Mouse (Mus musculus) megakaryocyte, embryonic 14.5 days (primary cell): Measurements from ENCODE around the gene Fev. TPM values are rescaled to one million over a fixed set of nuclear protein-coding genes. Genes with fewer than 3 reads are reported as not detected.

Source experiments
- H3K27me3 ChIP-seq: replicated peaks from 2 replicates; pipeline ENCODE3; 2012; ENCODE audit warnings: inconsistent platforms
- H3K36me3 ChIP-seq: replicated peaks from 2 replicates; pipeline ENCODE3; 2012; ENCODE audit warnings: low read length, inconsistent platforms, mixed read lengths
- H3K4me1 ChIP-seq: 2 replicates; pipeline ENCODE4 v1.6.1; 2012; ENCODE audit warnings: inconsistent platforms
- H3K4me3 ChIP-seq: replicated peaks from 2 replicates; pipeline ENCODE3; 2012; ENCODE audit warnings: moderate library complexity, mild to moderate bottlenecking, inconsistent platforms
- H3K9me3 ChIP-seq: 2 replicates; pipeline ENCODE4 v1.6.1; 2012; ENCODE audit warnings: inconsistent platforms
- FLI1 ChIP-seq: IDR thresholded peaks from 2 replicates; pipeline ENCODE4 v1.6.1; 2012; ENCODE audit warnings: low read length, inconsistent platforms, mixed read lengths
- GATA1 ChIP-seq: IDR thresholded peaks from 3 replicates; pipeline ENCODE4 v1.6.1; 2012; ENCODE audit warnings: mixed read lengths, low read length, inconsistent platforms, borderline replicate concordance
- polyA plus RNA-seq: library from polyadenylated mRNA; stranded (reverse); fragments of >175 nt; gene quantifications from 2 replicates; pipeline ENCODE4 v1.2.3, GENCODE M21; 2012; ENCODE audit warnings: low replicate concordance; ENCODE audit not compliant: insufficient read depth

The Fev gene
- polyA plus RNA-seq, 1 experiment: not detected

DNA sequence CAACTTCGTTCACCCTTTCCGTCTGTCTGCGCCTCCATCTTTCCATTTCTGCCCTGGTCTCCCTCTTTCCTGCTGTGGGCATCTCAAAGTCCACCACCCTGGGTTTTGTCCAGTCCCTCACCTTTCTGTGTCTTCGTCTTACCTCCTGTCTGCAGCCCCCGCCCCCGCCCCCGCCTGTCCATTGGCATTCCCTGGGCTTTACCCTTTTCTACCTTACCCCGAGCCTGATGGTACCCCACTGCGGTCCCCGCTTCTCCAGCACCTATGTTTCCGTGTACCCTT lies 28.8 kb downstream of the Fev start:
- Histone ChIP-seq H3K9me3 (0 out of 2 replicates have a peak, but pooled peaks cover 9% of the 10 kb centered on the region), H3K27me3 (peaks cover 96% of the 10 kb centered on the region), H3K36me3 (no peaks in the 10 kb centered on the region), H3K4me1 (peaks cover 29% of the 10 kb centered on the region), H3K4me3 (no peak overlapping the region)
- TF ChIP-seq GATA1: no peak
- TF ChIP-seq FLI1: no peak

DNA sequence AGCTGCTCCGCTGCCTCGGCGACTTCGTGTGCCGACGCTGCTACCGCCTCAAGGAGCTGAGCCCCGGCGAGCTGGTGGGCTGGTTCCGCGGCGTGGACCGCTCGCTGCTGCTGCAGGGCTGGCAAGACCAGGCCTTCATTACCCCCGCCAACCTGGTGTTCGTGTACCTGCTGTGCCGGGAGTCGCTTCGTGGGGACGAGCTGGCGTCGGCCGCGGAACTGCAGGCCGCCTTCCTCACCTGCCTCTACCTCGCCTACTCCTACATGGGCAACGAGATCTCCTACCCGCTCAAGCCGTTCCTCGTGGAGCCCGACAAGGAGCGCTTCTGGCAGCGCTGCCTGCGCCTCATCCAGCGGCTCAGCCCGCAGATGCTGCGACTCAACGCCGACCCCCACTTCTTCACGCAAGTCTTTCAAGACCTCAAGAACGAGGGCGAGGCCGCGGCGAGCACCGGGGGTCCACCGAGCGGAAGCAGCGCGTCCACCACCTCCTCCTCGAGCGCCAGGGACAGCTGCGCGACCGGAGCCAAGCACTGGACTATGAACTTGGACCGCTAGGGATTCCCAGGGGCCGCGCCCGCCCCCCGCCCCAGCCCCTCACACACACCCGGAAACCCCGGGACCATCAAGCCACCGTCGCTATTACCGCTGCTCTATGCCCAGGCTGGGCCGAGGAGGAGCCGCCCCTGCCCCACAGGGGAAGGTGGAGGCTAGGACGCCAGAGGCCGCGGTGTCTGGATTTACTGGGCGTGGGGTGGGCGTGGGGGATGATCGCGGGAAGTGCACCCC lies 29.4 kb downstream of the Fev start:
- Histone ChIP-seq H3K4me3 (peak overlapping the region; percentile 62), H3K4me1 (peaks cover 29% of the 10 kb centered on the region), H3K27me3 (peaks cover 98% of the 10 kb centered on the region), H3K36me3 (no peaks in the 10 kb centered on the region), H3K9me3 (0 out of 2 replicates have a peak, but pooled peaks cover 9% of the 10 kb centered on the region)
- TF ChIP-seq FLI1 (no peak), GATA1 (no peak)

- Histone ChIP-seq H3K4me1 (peaks cover 29% of the 10 kb centered on the region), H3K27me3 (peaks cover 99% of the 10 kb centered on the region), H3K9me3 (0 out of 2 replicates have a peak, but pooled peaks cover 9% of the 10 kb centered on the region), H3K36me3 (no peaks in the 10 kb centered on the region), H3K4me3 (peak overlapping the region; percentile 59)
- no peak for TF ChIP-seq GATA1
- no peak for TF ChIP-seq FLI1
Observed at GRCm38 (mm10) chr1:74855156-74855555, 30.1 kb downstream of the Fev start.

DNA sequence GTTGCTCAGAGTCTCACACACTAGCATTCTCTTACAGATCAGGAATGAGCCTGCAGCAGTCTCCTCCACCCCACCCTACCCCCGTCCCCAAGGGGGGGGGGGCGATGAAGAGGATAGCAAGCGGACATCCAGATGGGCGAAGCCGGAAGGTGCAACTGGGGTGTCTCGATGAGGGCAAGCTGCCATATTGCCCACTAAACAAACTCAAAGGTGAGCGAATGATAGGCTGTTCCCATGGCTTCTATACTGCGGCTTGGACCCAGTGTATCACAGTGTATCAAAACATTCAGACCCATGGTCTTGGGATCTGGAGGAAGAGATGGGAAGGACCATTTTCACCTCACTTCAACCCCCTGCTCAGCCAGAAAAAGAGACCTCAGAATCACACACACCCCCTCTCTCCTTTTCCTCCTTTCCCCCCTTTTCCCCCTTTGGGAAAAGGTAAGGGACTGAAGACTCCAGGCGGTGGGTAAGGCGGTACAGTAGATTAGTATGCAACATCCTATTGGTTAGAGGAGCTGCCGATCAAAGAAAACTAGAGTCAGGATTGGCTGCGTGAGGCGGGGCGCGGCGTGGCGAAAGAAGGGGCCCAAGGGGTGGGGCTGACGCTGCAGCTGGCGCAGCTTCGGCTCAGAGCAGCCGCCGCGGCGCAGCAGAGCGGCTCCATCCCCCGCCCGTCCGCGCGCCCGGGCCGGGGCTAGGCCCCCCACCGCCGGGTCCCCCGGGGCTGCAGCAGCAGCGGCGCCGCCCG lies 30.7 kb downstream of the Fev start, which contains the start of gene Cdk5r2:
TSS of gene Cdk5r2 (plus strand) at position 629 of the 751 bp plus-strand sequence.
- Histone ChIP-seq H3K4me3 (peak within 1 kb of the TSS; percentile 62), H3K9me3 (0 out of 2 replicates have a peak, but pooled peaks cover 9% of the 10 kb centered on the region), H3K4me1 (peaks cover 29% of the 10 kb centered on the region), H3K36me3 (no peaks in the 10 kb centered on the region), H3K27me3 (peaks cover 98% of the 10 kb centered on the region)
- TF ChIP-seq FLI1 (no peak), GATA1 (no peak)

- peaks cover 87% of the 10 kb centered on the region for H3K27me3 ChIP-seq
- H3K36me3 ChIP-seq: no peaks in the 10 kb centered on the region
- 0 out of 2 replicates have a peak, but pooled peaks cover 9% of the 10 kb centered on the region for H3K9me3 ChIP-seq
- TF ChIP-seq GATA1 (no peak), FLI1 (no peak)
- no peak overlapping the region for H3K4me3 ChIP-seq
- H3K4me1 ChIP-seq: peaks cover 21% of the 10 kb centered on the region
Observed at GRCm38 (mm10) chr1:74851001-74851775, 34.0 kb downstream of the Fev start.

GRCm38 (mm10) chr1:74850251-74850650 lies 35.0 kb downstream of the Fev start:
- Histone ChIP-seq H3K36me3 (no peaks in the 10 kb centered on the region), H3K4me1 (peaks cover 11% of the 10 kb centered on the region), H3K27me3 (peaks cover 81% of the 10 kb centered on the region), H3K4me3 (no peak overlapping the region), H3K9me3 (0 out of 2 replicates have a peak, but pooled peaks cover 4% of the 10 kb centered on the region)
- TF ChIP-seq FLI1: no peak
- no peak for TF ChIP-seq GATA1

- no peak for TF ChIP-seq FLI1
- no peak for TF ChIP-seq GATA1
- H3K27me3 ChIP-seq: peaks cover 78% of the 10 kb centered on the region
- H3K4me3 ChIP-seq: no peak overlapping the region
- no peaks in the 10 kb centered on the region for H3K9me3 ChIP-seq
- no peaks in the 10 kb centered on the region for H3K4me1 ChIP-seq
- no peaks in the 10 kb centered on the region for H3K36me3 ChIP-seq
Observed at GRCm38 (mm10) chr1:74848946-74849345, 36.3 kb downstream of the Fev start.

- Histone ChIP-seq H3K27me3 (peaks cover 70% of the 10 kb centered on the region), H3K9me3 (no peaks in the 10 kb centered on the region), H3K36me3 (no peaks in the 10 kb centered on the region), H3K4me3 (no peak overlapping the region), H3K4me1 (no peaks in the 10 kb centered on the region)
- TF ChIP-seq GATA1 (no peak), FLI1 (no peak)
Observed at GRCm38 (mm10) chr1:74846341-74846740, 38.9 kb downstream of the Fev start.

- TF ChIP-seq FLI1 (no peak), GATA1 (no peak)
Observed at GRCm38 (mm10) chr1:74843090-74843489, 42.1 kb downstream of the Fev start.

DNA sequence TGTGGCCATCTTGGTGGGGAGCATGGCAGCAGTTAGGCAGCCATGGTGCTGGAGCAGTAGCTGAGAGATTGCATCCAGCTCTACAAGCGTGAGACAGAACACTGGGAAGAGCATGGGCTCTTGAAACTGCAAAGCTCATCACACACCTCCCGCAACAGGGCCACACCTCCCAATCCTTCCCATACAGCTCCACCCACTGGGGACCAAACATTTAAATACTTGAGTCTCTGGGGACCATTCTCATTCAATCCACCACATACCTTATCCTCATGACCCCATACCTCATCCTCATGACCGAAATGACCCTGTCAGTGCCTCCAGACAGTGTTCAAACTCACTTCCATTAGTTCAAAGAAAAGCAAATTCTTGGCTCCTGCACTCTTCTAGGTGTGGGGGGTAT lies 52.0 kb downstream of the Fev start:
- H3K4me1 ChIP-seq: no peaks in the 10 kb centered on the region
- peaks cover 34% of the 10 kb centered on the region for H3K27me3 ChIP-seq
- no peaks in the 10 kb centered on the region for H3K36me3 ChIP-seq
- peaks cover 6% of the 10 kb centered on the region for H3K9me3 ChIP-seq
- TF ChIP-seq FLI1: no peak
- TF ChIP-seq GATA1: no peak
- H3K4me3 ChIP-seq: no peak overlapping the region

More at GRCm38 (mm10) chr1:74843090-74843489, 42.1 kb downstream of the Fev start:
- Histone ChIP-seq H3K4me3 (no peak overlapping the region), H3K27me3 (peaks cover 54% of the 10 kb centered on the region), H3K36me3 (no peaks in the 10 kb centered on the region), H3K9me3 (no peaks in the 10 kb centered on the region), H3K4me1 (no peaks in the 10 kb centered on the region)

Other genes with a start within 250 kb of the Fev start
- 1.2 and 5.3 TPM in 2 replicates for gene Ttll4, start 223.7 kb downstream of the Fev start, polyA plus RNA-seq
- gene Cyp27a1, start 171.8 kb downstream of the Fev start, polyA plus RNA-seq: 1.7 TPM in 1 of 2 replicates, not detected in the other
- gene Prkag3, start 136.2 kb downstream of the Fev start, polyA plus RNA-seq: not detected in 2 replicates
- 0.60 TPM in 1 of 2 replicates, not detected in the other for gene Wnt6, start 113.5 kb downstream of the Fev start, polyA plus RNA-seq
- gene Wnt10a, start 93.9 kb downstream of the Fev start, polyA plus RNA-seq: not detected in 2 replicates
- gene Cdk5r2, start 30.5 kb downstream of the Fev start, polyA plus RNA-seq: not detected in 2 replicates
- not detected in 2 replicates for gene Cryba2, start 7.7 kb upstream of the Fev start, polyA plus RNA-seq
- gene Cfap65, start 50.2 kb upstream of the Fev start, polyA plus RNA-seq: 0.02 TPM in 1 of 2 replicates, not detected in the other
- 0.10 TPM in 1 of 2 replicates, not detected in the other for gene Ihh, start 66.3 kb upstream of the Fev start, polyA plus RNA-seq
- gene Nhej1, start 239.8 kb upstream of the Fev start, polyA plus RNA-seq: 0.66 TPM in 1 of 2 replicates, not detected in the other
- not detected in 2 replicates for gene Slc23a3, start 248.5 kb upstream of the Fev start, polyA plus RNA-seq